Mouse (Mus musculus): ENCODE data around the gene Epn2. TPM values are rescaled to one million over a fixed set of nuclear protein-coding genes. Genes with fewer than 3 reads are reported as not detected.

The Epn2 gene
- polyA plus RNA-seq, 1 experiment from 2014 or later, result 28.7 TPM

GRCm38 (mm10) chr11:61617293-61617975, 37.9 kb upstream of the Epn2 start:
- no peak overlapping the region for H3K4me3 ChIP-seq (ENCODE audit: low read length)
- no peaks in the 10 kb centered on the region for H3K36me3 ChIP-seq (ENCODE audit: control insufficient read depth, insufficient read depth, low read length)
- ATAC-seq (ENCODE audit: low read depth), result no peak
- no peaks in the 10 kb centered on the region for H3K9me3 ChIP-seq (ENCODE audit: control insufficient read depth, low read length)
- no peak overlapping the region for H3K27ac ChIP-seq (ENCODE audit: low read length)
- H3K4me1 ChIP-seq (replicated peaks; ENCODE audit: control insufficient read depth, insufficient read depth, low read length), result peaks cover 29% of the 10 kb centered on the region
- H3K9ac ChIP-seq (ENCODE audit: low read length), result no peak overlapping the region
- H3K27me3 ChIP-seq (ENCODE audit: control insufficient read depth, insufficient read depth, low read depth, low read length), result no peaks in the 10 kb centered on the region
- no peak overlapping the region for H3K4me2 ChIP-seq (ENCODE audit: low read depth, low read length)
- 57% methylated on average over 7 of the region's 7 CpGs for WGBS

- ATAC-seq (ENCODE audit: low read depth), result no peak
- Histone ChIP-seq H3K4me2 (ENCODE audit: low read depth, low read length) (0 out of 2 replicates have a peak overlapping the region, but pooled peaks have one; percentile 53), H3K27ac (ENCODE audit: low read length) (peak overlapping the region; percentile 65), H3K9me3 (ENCODE audit: control insufficient read depth, low read length) (no peaks in the 10 kb centered on the region), H3K27me3 (ENCODE audit: control insufficient read depth, insufficient read depth, low read depth, low read length) (no peaks in the 10 kb centered on the region), H3K9ac (ENCODE audit: low read length) (peak overlapping the region; percentile 55; the same call in 1 of the 2 replicates), H3K36me3 (ENCODE audit: control insufficient read depth, insufficient read depth, low read length) (no peaks in the 10 kb centered on the region), H3K4me3 (ENCODE audit: low read length) (no peak overlapping the region), H3K4me1 (replicated peaks; ENCODE audit: control insufficient read depth, insufficient read depth, low read length) (peaks cover 29% of the 10 kb centered on the region)
- 61% methylated on average over 9 of the region's 9 CpGs for WGBS
Observed at GRCm38 (mm10) chr11:61616523-61617292, 37.2 kb upstream of the Epn2 start.

GRCm38 (mm10) chr11:61615686-61616522, 36.4 kb upstream of the Epn2 start:
- peak overlapping the region; percentile 53 for H3K4me2 ChIP-seq (ENCODE audit: low read depth, low read length)
- H3K9me3 ChIP-seq (ENCODE audit: control insufficient read depth, low read length), result no peaks in the 10 kb centered on the region
- H3K27ac ChIP-seq (ENCODE audit: low read length), result peak overlapping the region; percentile 65
- no peaks in the 10 kb centered on the region for H3K27me3 ChIP-seq (ENCODE audit: control insufficient read depth, insufficient read depth, low read depth, low read length)
- H3K9ac ChIP-seq (ENCODE audit: low read length), result peak overlapping the region; percentile 60
- peaks cover 29% of the 10 kb centered on the region for H3K4me1 ChIP-seq (replicated peaks; ENCODE audit: control insufficient read depth, insufficient read depth, low read length)
- ATAC-seq (ENCODE audit: low read depth), result peak; percentile 37; the same call in 1 of the 2 replicates
- H3K36me3 ChIP-seq (ENCODE audit: control insufficient read depth, insufficient read depth, low read length), result no peaks in the 10 kb centered on the region
- peak overlapping the region; percentile 14 for H3K4me3 ChIP-seq (ENCODE audit: low read length)
- WGBS, result 6% methylated on average over 19 of the region's 22 CpGs

GRCm38 (mm10) chr11:61614401-61614800, 34.9 kb upstream of the Epn2 start:
- no peak overlapping the region for H3K4me2 ChIP-seq (ENCODE audit: low read depth, low read length)
- no peaks in the 10 kb centered on the region for H3K36me3 ChIP-seq (ENCODE audit: control insufficient read depth, insufficient read depth, low read length)
- no peaks in the 10 kb centered on the region for H3K9me3 ChIP-seq (ENCODE audit: control insufficient read depth, low read length)
- ATAC-seq (ENCODE audit: low read depth), result no peak
- WGBS, result 54% methylated on average over 5 of the region's 5 CpGs
- H3K27me3 ChIP-seq (ENCODE audit: control insufficient read depth, insufficient read depth, low read depth, low read length), result no peaks in the 10 kb centered on the region
- no peak overlapping the region for H3K4me3 ChIP-seq (ENCODE audit: low read length)
- no peak overlapping the region for H3K9ac ChIP-seq (ENCODE audit: low read length)
- H3K27ac ChIP-seq (ENCODE audit: low read length), result no peak overlapping the region
- peaks cover 20% of the 10 kb centered on the region for H3K4me1 ChIP-seq (replicated peaks; ENCODE audit: control insufficient read depth, insufficient read depth, low read length)

GRCm38 (mm10) chr11:61612116-61612635, 32.7 kb upstream of the Epn2 start:
- no peak overlapping the region for H3K4me3 ChIP-seq (ENCODE audit: low read length)
- H3K9me3 ChIP-seq (ENCODE audit: control insufficient read depth, low read length), result no peaks in the 10 kb centered on the region
- no peak overlapping the region for H3K9ac ChIP-seq (ENCODE audit: low read length)
- H3K27ac ChIP-seq (ENCODE audit: low read length), result no peak overlapping the region
- peaks cover 18% of the 10 kb centered on the region for H3K4me1 ChIP-seq (replicated peaks; ENCODE audit: control insufficient read depth, insufficient read depth, low read length)
- WGBS, result 45% methylated on average over 4 of the region's 4 CpGs
- no peak overlapping the region for H3K4me2 ChIP-seq (ENCODE audit: low read depth, low read length)
- no peaks in the 10 kb centered on the region for H3K27me3 ChIP-seq (ENCODE audit: control insufficient read depth, insufficient read depth, low read depth, low read length)
- no peaks in the 10 kb centered on the region for H3K36me3 ChIP-seq (ENCODE audit: control insufficient read depth, insufficient read depth, low read length)
- no peak for ATAC-seq (ENCODE audit: low read depth)

GRCm38 (mm10) chr11:61611197-61611596, 31.7 kb upstream of the Epn2 start:
- H3K4me2 ChIP-seq (ENCODE audit: low read depth, low read length), result no peak overlapping the region
- no peak overlapping the region for H3K4me3 ChIP-seq (ENCODE audit: low read length)
- peaks cover 3% of the 10 kb centered on the region; the same call in 1 of the 2 replicates for H3K9me3 ChIP-seq (ENCODE audit: control insufficient read depth, low read length)
- ATAC-seq (ENCODE audit: low read depth), result no peak
- no peak overlapping the region for H3K9ac ChIP-seq (ENCODE audit: low read length)
- H3K27me3 ChIP-seq (ENCODE audit: control insufficient read depth, insufficient read depth, low read depth, low read length), result no peaks in the 10 kb centered on the region
- 73% methylated on average over 3 of the region's 3 CpGs for WGBS
- H3K4me1 ChIP-seq (replicated peaks; ENCODE audit: control insufficient read depth, insufficient read depth, low read length), result peaks cover 9% of the 10 kb centered on the region
- H3K36me3 ChIP-seq (ENCODE audit: control insufficient read depth, insufficient read depth, low read length), result no peaks in the 10 kb centered on the region
- H3K27ac ChIP-seq (ENCODE audit: low read length), result no peak overlapping the region

GRCm38 (mm10) chr11:61608072-61608471, 28.6 kb upstream of the Epn2 start:
- H3K4me2 ChIP-seq (ENCODE audit: low read depth, low read length), result no peak overlapping the region
- 65% methylated on average over 4 of the region's 4 CpGs for WGBS

GRCm38 (mm10) chr11:61602705-61603104, 23.2 kb upstream of the Epn2 start:
- H3K9me3 ChIP-seq (ENCODE audit: control insufficient read depth, low read length), result peaks cover 3% of the 10 kb centered on the region; the same call in 1 of the 2 replicates
- no peaks in the 10 kb centered on the region for H3K36me3 ChIP-seq (ENCODE audit: control insufficient read depth, insufficient read depth, low read length)
- no peaks in the 10 kb centered on the region for H3K27me3 ChIP-seq (ENCODE audit: control insufficient read depth, insufficient read depth, low read depth, low read length)
- H3K4me1 ChIP-seq (replicated peaks; ENCODE audit: control insufficient read depth, insufficient read depth, low read length), result 0 out of 2 replicates have a peak, but pooled peaks cover 2% of the 10 kb centered on the region
- H3K4me3 ChIP-seq (ENCODE audit: low read length), result no peak overlapping the region
- ATAC-seq (ENCODE audit: low read depth), result no peak
- no peak overlapping the region for H3K9ac ChIP-seq (ENCODE audit: low read length)
- H3K27ac ChIP-seq (ENCODE audit: low read length), result no peak overlapping the region
- WGBS, result 87% methylated on average over 7 of the region's 7 CpGs
- H3K4me2 ChIP-seq (ENCODE audit: low read depth, low read length), result no peak overlapping the region

More at GRCm38 (mm10) chr11:61608072-61608471, 28.6 kb upstream of the Epn2 start:
- Histone ChIP-seq H3K4me1 (replicated peaks; ENCODE audit: control insufficient read depth, insufficient read depth, low read length) (no peaks in the 10 kb centered on the region), H3K9me3 (ENCODE audit: control insufficient read depth, low read length) (peaks cover 3% of the 10 kb centered on the region; the same call in 1 of the 2 replicates), H3K27me3 (ENCODE audit: control insufficient read depth, insufficient read depth, low read depth, low read length) (no peaks in the 10 kb centered on the region), H3K36me3 (ENCODE audit: control insufficient read depth, insufficient read depth, low read length) (no peaks in the 10 kb centered on the region), H3K27ac (ENCODE audit: low read length) (no peak overlapping the region), H3K4me3 (ENCODE audit: low read length) (no peak overlapping the region), H3K9ac (ENCODE audit: low read length) (no peak overlapping the region)
- ATAC-seq (ENCODE audit: low read depth), result no peak

All from lung, embryonic 16.5 days (tissue).